Comparison of ENCODE assay signal across 18 mouse cellular contexts in genomic region chr9:72703142-72703541, GRCm38 (mm10).
"Had no signal": no experiment of that assay in that cellular context is flagged by ENCODE, and none has a peak within 500 bp of the region (broad histone marks: within the 10 kb centered on the region; RNA-seq: fewer than 3 reads in every experiment).

No protein-coding gene starts in this region.

- H3K4me2 ChIP-seq: lung, embryonic 15.5 days; midbrain, embryonic 11.5 days; midbrain, embryonic 13.5 days; midbrain, embryonic 15.5 days; neural tube, embryonic 13.5 days; neural tube, embryonic 15.5 days; stomach, embryonic 15.5 days had no signal

- DNase-seq: liver, postnatal 0 days; lung, adult 2 months; lung, postnatal 14 days; lung, postnatal 36 days; right cerebral cortex, postnatal 14 days; thymus, adult 18-20 months; thymus, postnatal 14 days; thymus, postnatal 36 days had no signal

- H3K9ac ChIP-seq: liver, postnatal 0 days; lung, embryonic 15.5 days; midbrain, embryonic 13.5 days; midbrain, embryonic 15.5 days; neural tube, embryonic 13.5 days; neural tube, embryonic 15.5 days; stomach, embryonic 15.5 days had no signal

- H3K27me3 ChIP-seq: lung, embryonic 15.5 days; megakaryocyte, embryonic 14.5 days; midbrain, embryonic 13.5 days; midbrain, embryonic 15.5 days; neural tube, embryonic 13.5 days; neural tube, embryonic 15.5 days; stomach, embryonic 15.5 days had no signal

- H3K9me3 ChIP-seq: lung, embryonic 15.5 days; megakaryocyte, embryonic 14.5 days; midbrain, embryonic 13.5 days; midbrain, embryonic 15.5 days; neural tube, embryonic 13.5 days; neural tube, embryonic 15.5 days; stomach, embryonic 15.5 days had no signal

- H3K27ac ChIP-seq: lung, embryonic 15.5 days; macrophage; midbrain, embryonic 13.5 days; midbrain, embryonic 15.5 days; neural tube, embryonic 13.5 days; neural tube, embryonic 15.5 days; stomach, embryonic 15.5 days had no signal

- H3K4me3 ChIP-seq: lung, embryonic 15.5 days; megakaryocyte, embryonic 14.5 days; midbrain, embryonic 13.5 days; midbrain, embryonic 15.5 days; neural tube, embryonic 13.5 days; neural tube, embryonic 15.5 days; stomach, embryonic 15.5 days had no signal

- ATAC-seq: liver, postnatal 0 days; lung, postnatal 0 days; midbrain, embryonic 13.5 days; midbrain, embryonic 15.5 days had no signal
